Mouse (Mus musculus) NIH3T3 (cell line): ENCODE measurements around the gene C130074G19Rik.

ENCODE experiments used
- DNase-seq: peaks from one replicate; pipeline ENCODE4 v3.0.0-alpha.2; 2012; ENCODE audit warnings: low read depth

The C130074G19Rik gene

DNA sequence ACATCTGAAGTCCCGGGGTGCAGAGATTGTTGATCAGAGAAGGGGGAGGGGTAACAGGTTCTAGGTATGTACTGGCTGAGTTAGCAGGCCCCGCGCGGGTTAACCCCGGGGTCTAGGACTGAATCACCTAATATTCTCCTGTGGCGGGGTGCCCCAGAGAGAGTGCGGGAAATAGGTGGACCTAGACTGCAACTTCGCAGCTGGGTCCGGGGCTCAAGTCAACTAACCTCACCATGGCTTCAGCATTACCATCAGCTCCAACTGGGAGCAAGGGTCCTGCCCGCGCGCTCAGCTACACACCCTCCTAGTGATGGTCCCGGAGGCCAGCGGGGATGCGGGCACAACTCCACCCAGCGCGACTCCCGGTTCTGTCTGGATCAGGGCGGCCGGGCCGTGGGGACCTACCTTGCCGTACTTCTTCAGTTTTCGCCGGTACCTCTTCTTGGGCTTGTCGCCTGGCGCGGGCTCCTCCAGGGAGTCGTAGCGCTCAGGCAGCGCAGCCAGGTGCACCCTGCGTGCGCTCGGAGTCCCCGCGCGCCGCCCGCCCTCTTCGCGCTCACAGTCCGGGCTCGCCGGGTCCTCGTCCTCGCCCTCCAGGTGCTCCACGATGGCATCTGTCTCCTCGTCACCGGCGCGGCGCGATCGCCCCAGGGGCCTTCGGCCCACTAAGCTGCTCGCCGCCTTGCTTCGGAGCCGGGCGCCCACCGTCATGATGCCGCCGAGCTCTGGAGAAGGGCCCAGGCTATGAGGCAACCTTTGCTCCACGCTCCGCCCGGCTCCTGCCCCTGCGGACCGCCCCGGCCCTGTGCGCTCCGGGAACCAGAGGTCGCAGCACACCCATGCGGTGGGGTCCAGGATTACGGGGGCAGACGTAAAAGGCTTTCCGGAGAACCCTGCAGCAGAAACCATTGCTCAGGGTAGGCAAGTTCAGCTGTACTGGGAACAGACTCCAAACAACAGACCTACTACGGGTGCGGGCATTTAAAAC is at the start of gene C130074G19Rik:
Gene C130074G19Rik, minus strand, starts transcription at position 938 of the 988 bp plus-strand sequence.
- no peak for DNase-seq

DNA sequence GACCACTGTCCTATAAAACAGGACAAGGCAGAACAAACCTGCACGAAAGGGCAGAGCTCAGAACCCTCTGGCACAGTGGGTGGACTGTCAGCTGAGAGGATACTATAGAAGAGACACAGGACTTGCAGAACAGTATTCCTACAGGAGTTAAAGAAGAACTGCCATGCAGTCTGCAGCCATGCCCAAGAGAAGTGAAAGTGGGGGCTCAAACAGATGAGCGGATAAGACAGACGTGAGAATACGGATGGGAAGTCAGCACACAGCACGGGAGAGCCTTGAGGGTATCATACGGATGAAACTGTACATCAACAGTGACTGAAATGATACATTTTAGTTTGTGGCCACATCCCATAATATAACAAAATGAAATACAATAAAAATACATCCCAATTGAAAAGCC is 48.1 kb upstream of the C130074G19Rik start:
- DNase-seq, result no peak

DNA sequence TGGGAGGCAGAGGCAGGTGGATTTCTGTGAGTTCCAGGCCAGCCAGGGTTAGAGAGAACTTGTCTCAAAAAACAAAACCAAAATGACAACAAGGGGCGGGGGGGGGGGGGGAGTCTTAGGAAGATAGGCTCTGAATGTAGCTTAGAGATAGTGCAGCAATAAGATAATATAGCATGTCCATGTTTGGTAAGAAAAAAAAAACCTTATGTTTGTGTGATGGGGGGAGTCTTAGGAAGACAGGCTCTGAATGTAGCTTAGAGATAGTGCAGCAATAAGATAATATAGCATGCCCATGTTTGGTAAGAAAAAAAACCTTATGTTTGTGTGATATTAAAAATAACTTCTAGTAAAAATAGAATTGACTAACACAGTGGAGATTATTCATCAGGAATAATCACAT is 45.4 kb upstream of the C130074G19Rik start:
- DNase-seq, result no peak

DNA sequence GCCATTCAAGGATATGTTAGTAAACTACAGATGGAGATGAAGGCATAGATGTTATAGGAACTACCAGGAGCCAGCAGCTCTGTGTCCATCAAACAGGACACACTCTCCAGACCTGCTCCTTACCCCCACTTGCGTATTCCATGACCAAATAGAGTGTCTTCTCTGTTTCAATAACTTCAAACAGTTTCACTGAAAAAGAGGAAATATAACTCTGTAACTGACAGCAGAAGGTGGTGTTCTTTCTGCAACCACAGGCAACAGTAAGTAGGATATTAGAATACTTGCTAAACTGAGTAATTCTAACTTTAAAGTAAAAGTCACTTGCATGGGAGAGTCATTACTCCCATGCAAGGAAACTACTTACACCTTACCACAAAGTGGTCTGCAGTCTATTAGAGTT is 44.9 kb upstream of the C130074G19Rik start:
- no peak for DNase-seq

DNA sequence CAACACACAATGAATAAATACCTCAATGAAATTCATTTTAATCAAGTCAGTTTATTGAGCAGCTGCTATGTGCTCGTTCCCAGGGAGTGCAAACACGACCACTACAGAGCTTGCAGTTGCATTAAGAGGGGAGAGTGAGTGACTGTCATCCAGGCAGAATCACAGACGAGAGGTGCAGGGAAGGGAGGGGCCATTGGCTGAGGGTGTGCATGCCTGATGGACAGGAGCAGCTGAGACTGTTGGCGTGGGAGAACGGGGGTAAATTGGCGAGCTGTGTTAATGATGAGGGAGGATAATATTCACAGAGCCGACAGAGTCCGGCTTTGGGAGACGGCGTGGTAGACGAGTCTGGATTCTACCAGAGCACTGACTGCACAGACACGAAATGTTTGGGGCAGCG is 39.8 kb upstream of the C130074G19Rik start:
- DNase-seq, result no peak

DNA sequence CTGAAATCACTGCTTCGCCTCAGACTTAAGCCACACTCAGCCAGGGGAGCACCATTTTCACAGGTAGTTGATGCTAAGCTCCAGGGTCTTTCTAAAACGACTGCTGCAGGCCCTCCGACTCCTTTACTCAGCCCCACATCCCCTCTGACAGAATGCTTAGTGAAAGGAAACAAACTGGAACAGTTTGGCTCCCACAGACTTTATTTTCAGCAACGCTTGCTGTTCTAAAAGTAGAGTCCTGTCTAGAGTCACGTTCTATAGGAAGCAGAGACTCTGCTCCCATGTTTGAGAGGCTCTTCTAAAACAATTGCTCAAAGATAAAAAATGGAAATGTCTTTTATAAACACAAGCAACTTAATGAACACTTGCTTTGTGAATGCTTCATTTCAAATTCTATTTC is 37.0 kb upstream of the C130074G19Rik start:
- DNase-seq, result no peak

DNA sequence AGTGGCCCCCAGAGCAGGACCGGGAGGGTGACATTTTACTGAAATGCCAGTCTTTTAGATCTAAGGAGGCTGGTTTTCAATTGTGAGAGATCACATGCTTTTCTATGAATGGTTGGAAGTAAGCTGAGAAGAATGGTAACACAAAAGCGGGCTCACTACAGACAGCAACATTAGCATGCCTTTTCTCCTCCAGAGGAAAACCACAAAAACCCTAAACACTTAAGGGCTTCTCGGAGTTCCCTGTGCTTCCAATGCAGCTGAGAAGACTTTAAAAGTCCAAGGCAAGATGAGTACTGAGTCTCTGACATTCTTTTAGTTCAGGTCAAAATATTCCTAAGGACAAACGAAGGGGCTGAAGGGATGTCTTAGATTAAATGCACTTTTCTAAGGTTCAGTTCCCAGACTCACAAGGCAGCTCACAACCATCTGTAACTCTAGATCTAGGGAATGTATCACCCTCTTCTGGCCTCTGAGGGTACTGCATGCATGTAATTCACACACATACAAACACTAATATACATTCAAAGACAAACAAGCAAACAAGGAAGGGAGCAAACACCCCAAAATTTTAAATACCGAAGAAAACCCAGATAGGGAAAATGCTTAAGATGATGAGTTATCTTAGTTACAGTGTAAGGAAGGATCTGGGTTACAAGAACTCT is 35.3 kb upstream of the C130074G19Rik start:
- DNase-seq, result peak; percentile 44

DNA sequence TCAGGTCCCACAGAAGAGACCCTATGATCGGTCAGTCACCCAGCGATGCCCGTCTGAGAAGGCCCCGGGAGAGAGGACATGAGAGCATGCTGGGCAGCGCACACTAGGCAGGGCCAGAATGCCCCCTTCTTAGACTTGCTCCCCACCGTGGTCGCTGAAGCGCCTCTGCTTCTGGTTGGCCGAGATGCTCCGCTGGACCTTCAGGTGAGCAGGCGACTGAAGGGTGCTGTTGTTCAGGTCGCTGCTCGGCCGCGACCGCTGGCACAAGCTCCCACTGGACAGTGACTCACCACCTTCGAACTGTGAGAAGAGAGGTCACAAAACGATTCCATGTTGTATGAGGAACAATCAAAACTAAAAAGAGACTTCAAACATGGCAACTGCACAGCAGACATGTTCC is 29.3 kb upstream of the C130074G19Rik start:
- peak; percentile 9 for DNase-seq

DNA sequence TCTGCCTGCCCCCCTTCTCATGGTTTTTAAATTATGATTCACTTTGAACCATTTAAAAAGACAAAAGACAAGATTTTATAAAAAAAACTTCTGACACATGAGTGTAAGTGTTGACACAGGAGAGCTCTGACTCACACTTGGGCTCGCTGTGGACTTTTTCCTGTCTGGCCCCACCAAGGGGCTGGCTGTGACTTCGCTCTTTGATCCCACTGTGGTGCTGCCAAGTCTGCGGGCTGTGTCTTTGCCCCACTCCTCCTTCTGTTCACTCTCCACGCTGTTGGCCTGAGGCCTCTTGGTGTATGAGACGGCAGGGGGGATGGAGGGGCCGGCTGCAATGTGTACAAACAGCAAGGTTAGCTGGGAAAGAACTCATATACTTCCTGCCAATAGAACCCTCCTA is 28.8 kb upstream of the C130074G19Rik start:
- DNase-seq, result peak; percentile 69

DNA sequence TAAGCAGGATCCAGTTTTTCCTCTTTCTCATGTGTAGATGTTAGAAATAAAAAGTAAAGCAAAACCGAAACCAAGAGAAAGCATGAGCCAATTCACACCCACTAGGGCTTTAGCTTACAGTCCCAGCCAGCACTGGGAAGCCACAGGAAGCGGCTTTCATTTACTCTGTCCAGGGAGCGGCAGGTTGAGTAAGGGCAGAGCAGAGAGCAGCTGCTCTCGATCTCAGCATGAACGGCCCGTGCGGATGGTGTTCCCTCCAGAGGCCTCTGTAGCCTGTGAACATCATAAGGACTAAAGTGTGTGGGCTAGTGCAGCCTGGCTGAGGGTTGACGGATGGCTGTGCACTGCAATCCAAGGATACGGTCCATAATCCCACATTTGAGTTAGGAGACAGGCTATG is 25.5 kb upstream of the C130074G19Rik start:
- peak; percentile 22 for DNase-seq

DNA sequence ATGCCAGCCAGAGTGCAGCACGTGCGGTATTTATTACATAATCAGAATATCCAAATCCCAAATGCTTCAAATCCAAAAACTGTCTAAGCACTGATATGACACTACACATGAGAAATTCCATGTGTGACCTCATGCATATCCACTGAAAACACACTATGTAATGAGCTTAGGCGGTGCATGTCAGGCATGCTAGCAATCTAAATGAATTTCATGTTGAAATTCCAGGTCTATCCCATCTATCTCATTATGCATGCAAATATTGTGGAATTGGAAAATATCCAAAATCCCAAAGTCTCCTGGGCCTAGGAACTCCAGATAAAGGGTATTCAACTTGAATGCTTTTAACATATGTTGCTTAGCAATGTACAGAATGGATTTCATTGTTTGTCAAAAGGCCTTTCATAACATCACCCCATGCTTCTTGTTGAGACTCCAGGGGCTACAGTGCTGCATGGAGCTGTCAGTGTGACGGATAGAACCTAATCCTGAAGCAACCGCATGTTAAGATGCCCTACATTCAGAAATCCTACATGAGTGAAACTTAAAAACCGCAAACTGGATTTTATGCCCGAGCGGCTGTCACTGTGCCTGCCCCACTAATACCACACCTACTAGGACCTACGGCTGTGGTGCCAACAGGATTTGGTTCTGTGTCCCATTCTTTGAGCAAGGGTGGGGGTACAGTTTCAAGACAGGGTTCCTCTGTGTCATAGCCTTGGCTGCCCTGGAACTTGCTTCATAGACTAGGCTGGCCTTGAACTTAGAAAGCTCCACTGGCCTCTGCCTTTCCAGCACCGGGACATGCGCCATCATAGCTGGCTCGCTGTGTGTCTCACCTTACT is 23.1 kb upstream of the C130074G19Rik start:
- no peak for DNase-seq

DNA sequence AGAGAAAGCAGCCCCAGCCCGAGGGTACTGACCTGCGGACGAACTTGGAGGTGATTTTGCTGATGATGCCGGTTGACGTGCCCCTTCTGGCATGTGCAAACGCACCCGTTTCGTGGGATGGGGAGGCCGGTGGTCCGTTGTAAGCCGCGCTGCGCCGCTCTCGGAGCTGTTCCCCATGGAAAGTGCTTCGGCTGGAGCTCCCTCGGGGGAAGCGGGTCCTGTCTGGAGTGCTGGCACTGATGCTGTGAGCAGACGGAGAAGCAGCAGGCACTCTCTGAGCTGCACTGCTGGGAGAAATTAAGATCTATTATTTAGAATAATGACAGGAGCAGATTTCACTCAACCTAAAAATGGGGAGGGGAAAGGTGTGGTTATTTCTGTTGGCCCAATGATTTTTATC is 22.4 kb upstream of the C130074G19Rik start:
- no peak for DNase-seq

DNA sequence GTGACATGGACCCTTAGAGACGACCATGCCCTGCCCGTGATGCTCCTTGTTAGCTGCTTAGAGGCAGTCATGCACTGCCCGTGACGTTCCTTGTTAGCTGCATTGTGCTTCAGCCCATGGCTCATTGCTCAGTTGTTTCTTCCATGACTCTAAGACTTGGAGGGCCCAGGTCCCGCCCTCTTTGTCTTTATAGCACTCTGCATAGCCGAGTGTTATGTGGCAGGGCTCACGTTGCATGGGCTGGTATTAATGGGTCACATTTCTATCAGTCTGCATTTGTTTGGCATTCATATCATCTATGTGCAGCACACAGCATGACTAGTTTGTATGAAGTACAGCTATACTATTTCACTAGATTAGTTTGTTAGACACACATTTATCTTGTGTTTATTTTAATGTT is 20.7 kb upstream of the C130074G19Rik start:
- DNase-seq, result no peak

DNA sequence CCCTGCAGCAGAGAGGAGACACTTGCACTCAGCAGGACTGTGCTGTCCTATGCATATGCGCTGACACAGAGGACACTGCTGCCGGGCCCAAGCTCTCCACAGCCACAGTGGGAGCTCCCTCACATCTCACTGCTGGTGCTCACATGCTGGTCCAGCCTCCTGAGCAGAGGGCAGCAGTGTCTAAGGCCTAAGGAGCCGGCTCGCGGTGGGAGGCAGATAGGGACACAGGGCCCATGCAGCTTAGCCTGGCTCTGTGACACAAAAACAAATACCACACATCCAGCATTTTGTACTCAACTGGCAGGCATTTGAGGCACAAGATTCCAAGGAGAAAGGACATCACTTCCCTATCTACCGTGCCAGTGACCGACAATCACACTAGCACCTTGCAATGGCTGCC is 19.9 kb upstream of the C130074G19Rik start:
- DNase-seq, result no peak

DNA sequence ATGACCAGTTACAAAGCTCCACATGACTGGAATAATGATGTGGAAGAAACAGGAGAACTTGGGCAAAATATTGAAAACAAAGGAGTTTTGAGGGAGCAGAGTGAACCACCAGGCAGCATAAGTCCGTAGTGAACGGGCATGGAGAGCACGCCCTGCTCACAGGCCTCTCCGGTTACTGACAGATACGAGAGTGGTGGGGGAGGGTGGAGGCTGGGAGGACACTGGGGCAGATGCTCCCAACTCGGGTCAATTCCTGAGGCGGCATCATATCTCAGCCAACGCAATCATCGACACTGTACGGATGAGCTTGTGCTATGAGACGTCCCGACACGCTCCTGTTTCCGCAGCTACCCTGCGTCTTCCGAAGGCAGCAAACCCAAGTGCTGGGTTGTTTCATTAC is 14.3 kb upstream of the C130074G19Rik start:
- no peak for DNase-seq

DNA sequence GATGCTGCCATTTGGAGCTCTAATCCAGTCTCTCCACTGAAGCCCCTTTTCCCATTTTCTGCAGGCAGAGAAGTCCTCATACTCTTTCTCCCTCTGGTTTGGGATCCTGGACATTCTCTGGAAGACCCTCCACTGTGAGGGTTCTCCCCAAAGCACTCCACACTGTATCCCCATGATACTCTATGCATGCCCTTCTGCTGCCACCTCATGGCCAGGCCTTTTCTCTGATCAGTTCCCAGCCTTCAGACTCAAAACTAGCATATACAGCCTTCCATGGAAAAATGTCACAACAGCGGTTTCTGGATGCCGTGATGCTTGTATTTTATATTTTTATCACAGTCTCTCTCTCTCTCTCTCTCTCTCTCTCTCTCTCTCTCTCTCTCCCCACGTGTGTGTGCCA is 9.0 kb upstream of the C130074G19Rik start:
- DNase-seq, result peak; percentile 31

DNA sequence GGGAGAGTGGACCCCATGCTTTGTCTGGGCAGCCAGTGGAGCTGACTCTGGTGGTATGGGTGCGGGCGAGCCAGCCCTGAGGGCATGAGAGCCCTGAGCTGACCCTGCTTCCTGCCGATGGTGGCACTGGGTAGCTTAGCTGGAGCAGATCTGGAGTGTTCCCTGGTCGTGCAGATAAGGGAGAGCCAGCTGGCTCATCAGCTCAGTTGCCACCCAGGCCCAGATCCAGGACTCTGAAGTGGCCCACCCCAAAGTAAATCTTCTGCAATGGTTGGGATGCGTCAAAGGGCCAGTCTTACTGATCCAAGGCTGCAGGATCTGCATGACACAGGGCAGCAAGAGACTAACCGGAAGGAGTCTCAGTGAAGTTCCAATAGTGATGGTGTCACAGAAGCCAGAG is 6.4 kb upstream of the C130074G19Rik start:
- no peak for DNase-seq

DNA sequence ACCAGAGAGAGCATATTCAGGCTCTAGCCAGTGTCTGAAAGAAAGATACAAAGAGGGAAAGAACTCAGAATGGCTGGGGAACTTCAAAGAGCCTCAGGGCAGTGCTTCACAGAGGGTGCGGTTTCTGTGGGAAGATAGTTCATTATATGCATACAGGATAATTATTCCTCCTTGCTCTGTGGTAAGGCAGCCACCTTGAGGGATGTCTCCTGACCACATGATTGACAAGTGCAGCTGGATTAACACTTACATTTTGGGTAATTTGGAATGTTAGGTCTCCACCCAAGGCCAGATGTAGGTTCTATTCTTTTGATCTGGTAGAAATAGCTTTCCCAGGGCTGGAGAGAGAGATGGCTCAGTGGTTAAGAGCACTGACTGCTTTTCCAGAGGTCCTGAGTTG is 3.1 kb upstream of the C130074G19Rik start:
- no peak for DNase-seq

DNA sequence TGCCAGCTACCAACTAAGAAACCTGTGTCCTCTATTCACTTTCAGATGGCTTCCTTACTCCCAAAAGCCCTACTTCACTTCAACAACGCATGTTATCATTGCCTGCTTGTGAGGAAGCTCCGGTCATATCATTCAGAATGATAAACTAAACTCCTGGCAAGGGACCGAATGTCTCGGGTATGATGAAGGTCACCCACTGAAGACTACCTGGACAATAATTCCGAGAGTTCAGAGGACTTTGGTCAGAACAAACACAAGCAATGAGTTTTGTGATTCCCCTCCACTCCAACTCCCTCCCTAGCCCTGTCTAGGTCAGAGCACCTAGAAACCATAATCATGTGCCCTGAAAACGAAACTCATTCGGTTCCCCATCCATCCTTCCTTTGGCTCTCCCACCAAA is 1.2 kb downstream of the C130074G19Rik start:
- DNase-seq, result no peak

DNA sequence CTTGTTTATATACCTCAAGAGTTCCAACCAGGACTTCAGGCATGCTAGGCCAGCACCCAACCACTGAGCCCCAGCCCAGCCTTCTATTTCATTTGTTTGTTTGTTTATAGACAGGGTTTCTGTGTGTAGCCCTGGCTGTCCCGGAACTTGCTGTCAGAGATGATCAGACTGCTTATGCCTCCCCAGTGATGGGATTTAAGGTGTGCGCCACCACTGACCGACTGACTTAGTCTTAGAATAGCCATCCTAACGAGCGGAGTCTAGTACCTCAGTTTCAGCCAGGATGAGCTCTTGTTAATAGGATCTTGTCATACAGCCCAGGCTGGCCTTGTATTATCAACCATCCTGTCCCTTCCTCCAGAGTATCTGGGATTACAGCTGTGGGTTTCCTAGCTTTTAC is 1.8 kb downstream of the C130074G19Rik start:
- DNase-seq, result no peak

DNA sequence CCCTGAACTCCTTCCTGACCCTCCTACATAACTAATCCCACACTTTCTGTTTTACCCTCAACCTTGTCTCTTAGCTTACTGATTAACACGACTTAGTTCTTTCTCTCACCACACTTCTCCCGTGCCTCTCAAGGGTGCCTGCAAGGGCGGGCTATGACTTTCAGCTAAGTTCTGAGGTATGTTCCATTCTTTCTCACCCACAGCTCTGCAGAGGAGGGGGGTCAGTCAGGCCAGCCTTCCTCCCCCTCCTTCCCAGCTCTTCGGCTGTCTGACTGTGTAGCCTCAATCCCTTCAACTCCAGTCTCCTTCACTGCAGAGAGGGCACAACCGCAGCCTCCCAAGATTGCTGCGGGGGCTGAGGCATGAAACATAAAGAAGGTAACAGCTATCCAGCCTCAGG is 4.2 kb downstream of the C130074G19Rik start:
- no peak for DNase-seq

DNA sequence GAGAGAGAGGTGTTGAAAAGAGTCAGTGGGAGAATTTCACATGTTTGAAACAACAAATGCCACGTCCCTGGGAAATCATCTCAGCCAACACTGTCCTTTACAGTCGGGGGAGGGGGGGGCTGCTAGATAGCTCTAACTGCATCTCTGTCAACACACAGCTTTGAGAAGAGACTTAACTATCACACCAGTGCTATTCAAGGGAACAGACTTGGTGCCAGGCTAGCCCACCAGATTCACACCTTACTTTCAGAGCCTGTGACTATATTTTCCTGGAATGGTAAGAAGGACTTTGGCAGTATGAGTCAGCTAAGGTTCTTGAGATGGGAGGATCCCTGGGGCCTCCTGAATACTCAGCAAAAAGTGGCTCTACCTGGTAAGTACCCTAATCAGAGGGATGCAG is 5.7 kb downstream of the C130074G19Rik start:
- no peak for DNase-seq
